Mouse (Mus musculus): ENCODE measurements around the gene Praf2. TPM values are rescaled to one million over a fixed set of nuclear protein-coding genes. Genes with fewer than 3 reads are reported as not detected.
"Not testable (repeated sequence)": the region's sequence is repeated elsewhere in the genome, so short reads cannot be mapped to it uniquely, and the experiment has no call there.

Gene Praf2
- 64.4 and 68.9 TPM in 2 replicates for polyA plus RNA-seq (2015; fragmentation: Nextera tagmentation; extraction: Ambion mirVana)

DNA sequence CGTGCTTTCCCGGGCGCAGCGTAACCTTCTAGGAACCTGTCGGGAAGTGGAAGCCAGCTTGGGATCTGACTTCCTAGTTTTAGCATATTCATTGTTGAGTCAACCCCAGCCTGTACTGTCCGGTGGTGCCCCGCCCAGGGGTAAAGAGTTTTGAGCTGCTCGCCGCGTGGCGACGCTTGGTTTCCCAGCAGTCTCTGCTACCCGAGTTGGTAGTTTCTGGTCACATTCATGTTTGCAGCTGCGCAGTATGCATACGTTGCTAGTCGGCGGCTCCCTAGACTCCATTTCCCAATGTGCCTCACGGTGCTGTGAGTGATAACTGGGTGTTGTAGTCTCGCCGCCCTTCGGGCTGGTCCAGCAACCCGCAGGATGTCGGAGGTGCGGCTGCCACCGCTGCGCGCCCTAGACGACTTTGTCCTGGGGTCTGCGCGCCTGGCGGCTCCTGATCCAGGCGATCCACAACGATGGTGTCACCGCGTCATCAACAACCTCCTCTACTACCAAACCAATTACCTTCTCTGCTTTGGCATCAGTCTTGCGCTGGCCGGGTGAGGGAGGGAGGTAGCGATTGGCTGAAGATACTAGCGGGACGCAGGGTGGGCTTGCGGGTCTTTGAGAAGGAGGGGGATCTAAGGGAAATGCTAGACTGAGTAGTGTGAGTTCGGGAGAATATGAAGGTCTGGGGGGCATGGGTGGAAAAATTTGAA lies at the start of gene Praf2:
Praf2 (plus strand) TSS at position 225 of the 707 bp plus-strand sequence.
- WGBS, result 21% methylated on average over 42 of the region's 42 CpGs
- peak within 1 kb of the TSS; percentile 58 for H3K4me2 ChIP-seq
- no peaks in the 10 kb centered on the region for H3K9me3 ChIP-seq (replicated peaks)
- peak within 1 kb of the TSS; percentile 72 for H3K27ac ChIP-seq
- H3K4me1 ChIP-seq, result 0 out of 2 replicates have a peak, but pooled peaks cover 7% of the 10 kb centered on the region
- peaks cover 23% of the 10 kb centered on the region for H3K36me3 ChIP-seq
- H3K4me3 ChIP-seq (replicated peaks), result peak within 1 kb of the TSS; percentile 56
- H3K27me3 ChIP-seq, result no peaks in the 10 kb centered on the region
- H3K9ac ChIP-seq, result peak within 1 kb of the TSS; percentile 54
- peak; percentile 95 for ATAC-seq (replicated peaks; ENCODE audit: low FRiP score)

DNA sequence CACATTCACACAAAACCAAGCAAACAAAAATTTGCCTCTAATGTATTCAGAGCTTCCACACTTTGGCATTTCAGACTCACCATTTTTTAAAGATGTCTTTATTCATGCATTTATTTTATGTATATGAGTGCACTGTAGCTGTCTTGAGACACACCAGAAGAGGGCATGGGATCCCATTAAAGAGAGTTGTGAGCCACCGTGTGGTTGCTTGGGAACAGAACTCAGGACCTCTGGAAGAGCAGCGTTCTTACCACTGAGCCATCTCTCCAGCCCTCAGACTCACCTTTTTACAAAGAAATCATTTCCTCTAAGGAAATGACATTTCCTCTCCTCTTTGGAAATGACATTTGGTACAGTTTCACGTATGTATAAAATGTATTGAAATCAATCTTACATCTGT lies 49.3 kb upstream of the Praf2 start:
- H3K9me3 ChIP-seq (replicated peaks), result no peaks in the 10 kb centered on the region
- WGBS, result 48% methylated on average over 3 of the region's 3 CpGs
- H3K36me3 ChIP-seq, result no peaks in the 10 kb centered on the region
- H3K27me3 ChIP-seq, result no peaks in the 10 kb centered on the region
- peak overlapping the region; percentile 59; the same call in 1 of the 2 replicates for H3K4me2 ChIP-seq
- H3K9ac ChIP-seq, result no peak overlapping the region
- no peak overlapping the region for H3K27ac ChIP-seq
- no peak overlapping the region for H3K4me3 ChIP-seq (replicated peaks)
- no peak for ATAC-seq (replicated peaks; ENCODE audit: low FRiP score)
- peaks cover 11% of the 10 kb centered on the region for H3K4me1 ChIP-seq

DNA sequence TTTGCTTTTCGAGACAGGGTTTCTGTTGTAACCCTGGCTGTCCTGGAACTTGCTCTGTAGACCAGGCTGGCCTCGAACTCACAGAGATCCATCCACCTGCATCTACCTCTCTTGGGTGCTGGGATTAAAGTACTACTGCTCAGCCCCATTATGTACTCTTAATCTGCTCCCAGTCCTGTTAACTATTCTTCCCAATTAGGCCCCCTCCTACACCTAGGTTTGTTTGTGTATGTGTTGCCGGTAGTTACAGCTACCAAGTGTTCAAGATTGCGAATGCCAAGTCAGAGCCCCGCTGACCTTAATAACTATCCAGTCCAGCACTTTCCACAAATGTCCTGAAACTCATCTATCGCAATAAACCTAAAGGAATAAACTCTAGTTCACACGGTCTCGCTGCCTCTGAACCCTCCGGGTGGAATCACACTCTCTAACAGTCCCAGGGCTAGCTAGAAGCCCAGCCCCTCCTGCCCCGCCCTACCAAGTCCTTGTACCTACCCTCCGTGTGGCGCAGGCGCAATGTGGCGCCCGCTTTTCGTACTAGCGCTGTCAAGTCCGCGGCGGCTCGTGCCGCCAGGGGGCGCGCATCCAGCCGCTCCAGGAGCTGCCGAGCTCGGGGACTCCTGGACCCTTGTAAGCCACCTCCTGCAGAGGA lies 48.7 kb upstream of the Praf2 start:
- no peaks in the 10 kb centered on the region for H3K9me3 ChIP-seq (replicated peaks)
- peak overlapping the region; percentile 59 for H3K4me2 ChIP-seq
- no peaks in the 10 kb centered on the region for H3K27me3 ChIP-seq
- peak; percentile 95 for ATAC-seq (replicated peaks; ENCODE audit: low FRiP score)
- H3K36me3 ChIP-seq, result no peaks in the 10 kb centered on the region
- no peak overlapping the region for H3K9ac ChIP-seq
- H3K4me1 ChIP-seq, result peaks cover 5% of the 10 kb centered on the region; the same call in 1 of the 2 replicates
- H3K27ac ChIP-seq, result no peak overlapping the region
- H3K4me3 ChIP-seq (replicated peaks), result peak overlapping the region; percentile 36
- WGBS, result 14% methylated on average over 27 of the region's 27 CpGs

DNA sequence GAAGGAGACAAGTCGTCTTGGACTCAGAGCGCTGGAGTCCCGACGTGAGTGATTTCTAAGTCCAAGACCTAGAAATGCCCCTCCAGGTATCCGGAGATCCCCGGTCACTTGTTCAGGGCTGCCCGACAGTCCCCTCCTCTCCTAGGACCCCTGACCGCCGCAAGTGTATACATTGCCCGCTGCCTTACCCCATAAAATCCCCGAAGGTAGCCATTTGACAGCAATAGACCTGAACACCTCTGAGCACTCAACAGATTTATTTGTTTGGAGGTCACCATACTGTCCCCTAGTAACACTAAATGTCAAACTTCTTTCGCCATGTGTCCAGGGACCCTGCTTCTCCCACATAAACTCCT lies 48.2 kb upstream of the Praf2 start:
- no peaks in the 10 kb centered on the region for H3K9me3 ChIP-seq (replicated peaks)
- no peaks in the 10 kb centered on the region for H3K36me3 ChIP-seq
- H3K9ac ChIP-seq, result no peak overlapping the region
- H3K4me2 ChIP-seq, result peak overlapping the region; percentile 59
- H3K27me3 ChIP-seq, result no peaks in the 10 kb centered on the region
- WGBS, result 18% methylated on average over 12 of the region's 12 CpGs
- peaks cover under 1% of the 10 kb centered on the region; the same call in 1 of the 2 replicates for H3K4me1 ChIP-seq
- H3K27ac ChIP-seq, result no peak overlapping the region
- H3K4me3 ChIP-seq (replicated peaks), result peak overlapping the region; percentile 36
- ATAC-seq (replicated peaks; ENCODE audit: low FRiP score), result peak; percentile 47

DNA sequence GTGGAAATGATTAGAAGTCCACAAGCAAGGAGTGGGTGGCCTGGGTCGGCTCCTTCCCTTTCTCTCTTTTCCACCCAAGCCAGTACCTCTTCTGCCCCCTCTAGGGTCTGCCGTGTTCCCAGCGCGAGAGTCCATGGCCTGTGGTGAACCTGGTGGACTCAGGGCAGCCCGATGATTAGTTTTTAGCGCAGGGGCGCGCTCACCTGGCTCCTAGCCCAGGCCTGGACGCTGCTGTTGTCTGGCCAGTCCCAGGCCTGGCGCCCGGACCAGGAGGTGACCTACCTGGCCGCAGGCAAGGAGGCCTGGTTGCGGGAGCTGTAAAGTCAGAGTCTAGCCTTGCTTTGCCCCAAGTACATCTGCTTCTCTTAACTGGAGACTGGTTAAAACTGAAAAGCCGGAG lies 47.4 kb upstream of the Praf2 start, which contains the start of gene Magix:
Magix (minus strand) TSS at position 388 of the 400 bp plus-strand sequence.
- no peak within 1 kb of the TSS for H3K27ac ChIP-seq
- H3K27me3 ChIP-seq, result no peaks in the 10 kb centered on the region
- no peak for ATAC-seq (replicated peaks; ENCODE audit: low FRiP score)
- H3K36me3 ChIP-seq, result no peaks in the 10 kb centered on the region
- peak within 1 kb of the TSS; percentile 36 for H3K4me3 ChIP-seq (replicated peaks)
- H3K4me2 ChIP-seq, result peak within 1 kb of the TSS; percentile 59
- 74% methylated on average over 14 of the region's 14 CpGs for WGBS
- no peaks in the 10 kb centered on the region for H3K4me1 ChIP-seq
- H3K9me3 ChIP-seq (replicated peaks), result no peaks in the 10 kb centered on the region
- no peak within 1 kb of the TSS for H3K9ac ChIP-seq

DNA sequence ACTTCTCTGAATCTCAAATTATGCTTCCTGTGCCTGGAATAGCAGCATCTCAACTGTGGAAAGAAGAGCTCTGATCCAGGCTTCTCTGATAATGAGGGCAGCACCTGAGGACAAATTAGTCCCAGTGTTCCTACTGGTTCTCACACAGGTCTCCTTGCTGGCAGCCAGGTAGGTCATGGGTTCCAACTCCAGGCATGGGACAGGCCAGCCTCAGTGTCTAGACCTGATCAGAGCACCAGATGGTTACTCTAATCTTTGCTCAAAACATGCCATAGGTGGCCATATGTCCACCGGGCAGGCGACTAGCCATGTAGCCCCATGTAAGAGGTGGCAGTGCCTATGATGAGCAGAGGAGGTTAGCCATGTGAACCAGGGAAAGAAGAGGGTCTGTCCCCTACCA lies 39.9 kb upstream of the Praf2 start:
- H3K4me3 ChIP-seq (replicated peaks), result no peak overlapping the region
- no peak overlapping the region for H3K9ac ChIP-seq
- H3K4me1 ChIP-seq, result no peaks in the 10 kb centered on the region
- no peak overlapping the region for H3K4me2 ChIP-seq
- H3K27me3 ChIP-seq, result no peaks in the 10 kb centered on the region
- H3K27ac ChIP-seq, result no peak overlapping the region
- H3K9me3 ChIP-seq (replicated peaks), result no peaks in the 10 kb centered on the region
- H3K36me3 ChIP-seq, result no peaks in the 10 kb centered on the region
- WGBS, result 87% methylated on average over 2 of the region's 2 CpGs
- ATAC-seq (replicated peaks; ENCODE audit: low FRiP score), result no peak

DNA sequence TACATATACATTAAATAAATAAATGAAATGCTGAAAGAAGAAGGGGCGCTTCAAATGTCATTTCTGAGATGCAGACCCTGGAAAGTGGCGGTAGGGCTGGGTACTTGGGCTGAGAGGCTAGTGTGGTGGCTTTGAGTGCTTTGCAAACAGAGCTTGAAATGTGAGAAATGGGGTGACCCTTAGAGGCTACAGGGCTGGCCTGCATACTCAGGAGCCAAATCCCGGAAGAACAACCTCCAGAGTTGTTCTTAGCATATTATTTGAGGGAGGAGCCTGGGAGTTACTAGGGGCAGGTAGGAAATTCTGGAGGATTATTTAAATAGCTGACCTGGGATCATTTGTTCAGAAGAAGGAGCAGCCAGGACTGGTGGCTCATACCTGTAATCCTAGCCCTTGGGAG lies 37.8 kb upstream of the Praf2 start:
- Histone ChIP-seq H3K27ac (no peak overlapping the region), H3K4me1 (no peaks in the 10 kb centered on the region), H3K9me3 (replicated peaks) (no peaks in the 10 kb centered on the region), H3K36me3 (no peaks in the 10 kb centered on the region), H3K4me2 (no peak overlapping the region), H3K4me3 (replicated peaks) (no peak overlapping the region), H3K27me3 (no peaks in the 10 kb centered on the region), H3K9ac (no peak overlapping the region)
- no peak for ATAC-seq (replicated peaks; ENCODE audit: low FRiP score)
- 46% methylated on average over 3 of the region's 3 CpGs for whole genome bisulfite sequencing

DNA sequence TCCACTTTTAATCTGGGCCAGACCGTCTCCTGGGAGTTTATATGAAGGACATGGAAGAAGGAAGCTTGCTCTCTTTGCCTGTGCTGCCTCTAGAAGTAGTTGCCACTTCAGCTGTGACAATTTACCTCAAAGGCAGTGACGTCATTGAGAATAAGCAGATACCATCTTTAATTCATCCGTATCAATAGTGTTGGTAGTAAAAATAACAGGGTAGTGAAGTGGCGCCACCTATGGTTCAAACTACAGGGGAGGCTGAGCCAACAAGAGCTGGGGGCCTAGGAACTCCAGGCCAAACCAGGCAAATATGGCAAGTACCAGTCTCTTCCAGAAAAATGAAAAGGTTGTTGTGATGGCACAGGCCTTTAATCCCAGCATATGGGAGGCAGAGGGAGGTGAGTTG lies 35.4 kb upstream of the Praf2 start:
- Histone ChIP-seq H3K4me2 (no peak overlapping the region), H3K27ac (no peak overlapping the region), H3K4me1 (no peaks in the 10 kb centered on the region), H3K36me3 (no peaks in the 10 kb centered on the region), H3K9me3 (replicated peaks) (no peaks in the 10 kb centered on the region), H3K9ac (no peak overlapping the region), H3K27me3 (no peaks in the 10 kb centered on the region), H3K4me3 (replicated peaks) (no peak overlapping the region)
- no peak for ATAC-seq (replicated peaks; ENCODE audit: low FRiP score)
- 36% methylated on average over 4 of the region's 4 CpGs for WGBS

DNA sequence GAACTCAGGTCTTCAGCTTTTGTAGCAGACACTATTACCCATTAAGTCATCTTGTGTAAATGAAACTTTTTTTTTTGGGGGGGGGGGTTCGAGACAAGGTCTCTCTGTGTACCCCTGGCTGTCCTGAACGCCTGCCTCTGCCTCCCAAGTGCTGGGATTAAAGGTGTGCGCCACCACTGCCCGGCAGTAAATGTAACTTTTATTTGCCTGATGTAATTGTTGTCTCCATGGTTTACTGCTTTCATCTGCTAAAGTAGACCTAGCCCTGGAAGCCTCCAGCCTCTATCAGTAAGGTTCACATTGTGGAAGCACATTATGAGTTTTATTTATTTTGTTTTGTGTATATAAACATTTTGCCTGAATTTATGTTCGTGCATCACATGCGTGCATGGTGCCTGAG lies 31.7 kb upstream of the Praf2 start:
- Histone ChIP-seq H3K27ac (no peak overlapping the region), H3K9me3 (replicated peaks) (no peaks in the 10 kb centered on the region), H3K4me1 (peaks cover 7% of the 10 kb centered on the region; the same call in 1 of the 2 replicates), H3K4me2 (peak overlapping the region; percentile 43), H3K36me3 (peaks cover 20% of the 10 kb centered on the region; the same call in 1 of the 2 replicates), H3K27me3 (no peaks in the 10 kb centered on the region), H3K9ac (no peak overlapping the region), H3K4me3 (replicated peaks) (peak overlapping the region; percentile 62)
- WGBS, result 32% methylated on average over 6 of the region's 6 CpGs
- ATAC-seq (replicated peaks; ENCODE audit: low FRiP score), result peak; percentile 40

DNA sequence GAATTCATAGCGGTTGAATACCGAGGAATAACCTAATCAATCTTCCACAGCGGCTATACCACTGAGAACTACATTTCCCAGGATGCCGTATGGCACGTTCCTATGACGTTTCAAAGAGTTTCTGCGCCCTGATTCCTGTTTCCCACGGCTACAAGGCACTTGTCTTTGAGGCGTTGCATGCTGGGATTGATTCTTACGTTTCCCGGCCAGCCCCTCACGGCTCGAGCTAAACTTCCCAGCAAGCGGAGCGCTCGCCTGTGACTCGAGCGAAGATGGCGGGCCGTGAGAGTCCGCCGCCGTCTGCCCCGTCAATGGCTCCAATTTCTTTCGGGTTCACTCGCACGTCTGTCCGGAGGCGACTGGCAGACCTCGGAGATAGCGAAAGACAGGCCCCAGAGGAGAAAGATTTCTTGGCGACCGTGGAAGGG lies 31.3 kb upstream of the Praf2 start, which contains the start of gene Gpkow:
Gpkow (plus strand) TSS at position 178 of the 428 bp plus-strand sequence.
- Histone ChIP-seq H3K9me3 (replicated peaks) (no peaks in the 10 kb centered on the region), H3K9ac (peak within 1 kb of the TSS; percentile 55), H3K27me3 (no peaks in the 10 kb centered on the region), H3K27ac (no peak within 1 kb of the TSS), H3K36me3 (peaks cover 25% of the 10 kb centered on the region; the same call in 1 of the 2 replicates), H3K4me2 (peak within 1 kb of the TSS; percentile 63), H3K4me3 (replicated peaks) (peak within 1 kb of the TSS; percentile 62), H3K4me1 (peaks cover 7% of the 10 kb centered on the region; the same call in 1 of the 2 replicates)
- ATAC-seq (replicated peaks; ENCODE audit: low FRiP score), result peak; percentile 97
- 19% methylated on average over 33 of the region's 33 CpGs for WGBS

DNA sequence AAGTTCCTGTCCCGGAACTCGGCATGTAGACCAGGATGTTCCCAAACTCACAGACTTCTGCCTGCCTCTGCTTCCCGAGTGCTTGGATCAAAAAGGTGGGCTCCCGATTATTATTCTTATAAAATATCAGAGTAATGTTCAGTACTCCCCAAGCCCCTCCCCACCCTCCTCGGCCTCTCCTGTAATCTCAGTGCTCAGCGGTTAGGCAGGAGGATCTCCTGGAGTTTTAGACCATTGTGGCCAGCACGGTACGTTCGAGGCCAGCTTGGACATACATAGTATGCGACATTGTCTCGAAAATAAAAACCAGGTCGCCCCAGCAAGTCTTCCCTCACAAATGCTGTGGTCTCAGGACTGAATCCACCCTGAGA lies 14.5 kb upstream of the Praf2 start:
- not testable (repeated sequence) for H3K4me1 ChIP-seq; H3K27ac ChIP-seq; ATAC-seq (replicated peaks; ENCODE audit: low FRiP score); H3K9me3 ChIP-seq (replicated peaks); H3K36me3 ChIP-seq; H3K27me3 ChIP-seq
- Histone ChIP-seq H3K4me2 (peak overlapping the region; percentile 56), H3K4me3 (replicated peaks) (peak overlapping the region; percentile 42), H3K9ac (peak overlapping the region; percentile 26; the same call in 1 of the 2 replicates)
- 28% methylated on average over 6 of the region's 12 CpGs for WGBS

Measured in kidney, embryonic 15.5 days (tissue).